Mouse (Mus musculus): ENCODE results near the gene Prim2. TPM values are rescaled to one million over a fixed set of nuclear protein-coding genes. Genes with fewer than 3 reads are reported as not detected.

Prim2 gene
- total RNA-seq (2021), result 1 to 10 TPM; 2.9 to 4.3 TPM
- long read RNA-seq, experiment 1, partial matches to known transcripts, result 0 of 1 reads
- long read RNA-seq, experiment 1, other reads (novel, unspliced or antisense), result 0 of 1 reads
- long read RNA-seq, experiment 2, partial matches to known transcripts, result 1 of 3 reads
- long read RNA-seq, experiment 2, other reads (novel, unspliced or antisense), result 0 of 3 reads

- intact Hi-C loops (cut with DNase I), result loop anchor here (2.0 to 5.0 kb wide), 2 partner anchors 69 to 298 kb away; no protein-coding TSS in a partner anchor
- DNase-seq, result peak; percentile 89 to 95
These were observed at the start of gene Prim2 for GRCm38 (mm10) chr1:33669708-33670141. Prim2 (minus strand) TSS chr1:33669795.

DNA sequence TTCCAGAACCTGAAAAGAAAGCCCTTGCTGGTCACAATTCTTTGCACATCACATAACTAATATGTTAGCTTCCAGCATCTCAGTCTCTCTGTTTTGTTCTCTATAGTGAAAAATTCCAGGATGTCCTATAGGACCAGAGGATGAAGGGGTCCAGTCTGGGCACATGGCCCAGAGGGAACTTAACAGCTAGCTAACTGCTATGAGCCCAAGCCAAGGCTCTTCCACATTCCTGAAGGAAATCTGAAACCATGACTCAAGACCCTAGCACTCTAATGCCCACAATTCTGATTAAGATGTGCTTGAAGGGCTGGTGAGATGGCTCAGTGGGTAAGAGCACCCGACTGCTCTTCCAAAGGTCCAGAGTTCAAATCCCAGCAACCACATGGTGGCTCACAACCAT, 48.0 kb upstream of the Prim2 start:
- intact Hi-C loops (cut with DNase I), result no loop called here
- DNase-seq, result no peak

DNA sequence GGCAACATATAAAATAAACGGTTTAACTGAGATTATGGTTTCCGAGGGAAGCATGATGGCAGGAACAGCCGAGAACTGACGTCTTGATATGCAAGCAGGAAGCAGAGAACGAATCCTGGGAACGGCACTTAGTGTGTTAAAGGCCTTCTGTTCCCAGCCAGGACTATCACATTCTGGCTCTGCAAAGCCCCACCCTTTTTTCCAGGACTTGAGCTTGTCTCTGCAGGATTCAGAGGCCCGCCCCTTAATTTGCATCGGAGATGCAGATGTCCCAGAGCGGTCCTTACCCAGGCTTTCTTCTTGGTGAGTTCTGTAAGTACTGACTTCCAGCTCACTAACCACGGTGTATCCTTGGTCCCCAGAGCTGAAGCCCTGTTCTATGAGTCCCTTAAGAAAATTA, 45.2 kb upstream of the Prim2 start:
- no peak for DNase-seq
- intact Hi-C loops (cut with DNase I), result no loop called here

DNA sequence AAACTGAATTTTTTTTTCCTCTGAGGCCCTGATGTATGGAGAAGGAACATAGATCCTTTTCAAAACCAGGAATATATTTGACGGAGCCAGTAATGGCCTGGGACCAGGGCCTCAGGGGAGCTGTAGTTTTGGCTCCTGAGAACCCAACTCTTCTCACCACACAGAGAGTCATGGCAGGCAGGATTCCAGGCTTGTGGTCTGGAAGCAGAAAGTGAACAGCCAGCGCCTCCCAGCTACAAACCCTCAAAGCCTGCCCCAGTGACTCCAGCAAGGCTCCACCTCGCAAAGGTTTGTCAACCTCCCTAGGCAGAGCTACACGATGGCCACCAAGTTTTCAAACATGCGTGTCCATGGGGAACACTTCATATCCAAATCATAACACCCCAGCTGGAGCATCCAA, 42.4 kb upstream of the Prim2 start:
- no peak for DNase-seq
- intact Hi-C loops (cut with DNase I), result no loop called here

DNA sequence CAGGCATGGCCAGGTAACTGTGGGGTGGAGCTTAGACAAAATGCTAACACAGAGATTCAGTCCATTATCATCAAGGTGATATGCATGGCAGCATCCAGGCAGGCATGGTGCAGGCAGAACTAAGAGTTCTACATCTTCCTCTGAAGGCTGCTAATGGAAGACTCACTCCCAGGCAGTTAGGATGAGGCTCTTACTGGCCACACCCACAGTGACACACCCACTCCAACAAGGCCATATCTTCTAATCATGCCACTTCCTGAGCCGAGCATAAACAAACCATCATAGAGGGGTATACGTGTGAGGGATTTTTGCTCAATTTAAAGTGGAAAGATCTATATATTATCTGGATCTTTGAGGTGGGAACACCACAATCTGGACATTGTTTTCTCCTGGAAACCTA, 40.0 kb upstream of the Prim2 start:
- no peak for DNase-seq
- intact Hi-C loops (cut with DNase I), result no loop called here

DNA sequence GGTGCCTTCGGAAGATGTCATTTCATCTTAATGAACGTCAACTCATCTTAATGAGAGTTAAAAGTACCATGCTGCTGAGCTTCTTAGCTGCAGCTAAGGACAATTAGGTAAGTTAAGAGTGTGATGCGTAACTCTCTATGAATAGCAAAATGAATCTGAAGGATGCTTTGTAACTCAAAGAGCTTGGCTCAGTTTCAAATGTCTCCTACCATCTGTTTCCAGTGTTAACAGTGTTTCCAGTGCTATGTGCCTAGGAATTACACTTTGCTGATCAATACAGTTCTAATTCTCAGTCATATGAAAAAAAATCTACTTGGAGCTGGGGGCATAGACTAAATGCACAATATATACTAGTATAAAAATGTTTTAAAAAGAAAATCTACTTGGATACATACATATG, 31.6 kb upstream of the Prim2 start:
- no peak for DNase-seq
- intact Hi-C loops (cut with DNase I), result no loop called here

DNA sequence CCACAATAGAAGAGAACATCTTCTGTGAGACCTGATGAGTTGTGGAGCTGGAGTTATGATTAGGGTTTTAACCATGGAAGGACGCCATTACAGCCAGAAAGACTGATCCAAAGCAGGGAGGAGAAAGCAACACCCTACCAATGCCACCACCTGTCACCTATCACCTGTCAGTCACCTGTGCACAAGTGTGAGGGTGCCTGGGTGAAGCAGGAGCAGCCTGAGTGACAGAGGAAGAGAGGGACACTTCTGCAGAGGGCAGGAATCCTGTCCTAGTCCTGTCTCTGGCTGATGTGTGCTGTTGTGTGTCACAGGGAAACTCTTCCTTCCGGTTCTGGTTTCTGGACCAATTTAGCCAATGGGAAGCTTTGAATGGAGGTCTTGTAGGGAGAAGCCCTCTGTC, 26.4 kb upstream of the Prim2 start:
- intact Hi-C loops (cut with DNase I), result no loop called here
- no peak for DNase-seq

GRCm38 (mm10) chr1:33693893-33694292, 24.3 kb upstream of the Prim2 start:
- intact Hi-C loops (cut with DNase I), result no loop called here
- DNase-seq, result no peak

DNA sequence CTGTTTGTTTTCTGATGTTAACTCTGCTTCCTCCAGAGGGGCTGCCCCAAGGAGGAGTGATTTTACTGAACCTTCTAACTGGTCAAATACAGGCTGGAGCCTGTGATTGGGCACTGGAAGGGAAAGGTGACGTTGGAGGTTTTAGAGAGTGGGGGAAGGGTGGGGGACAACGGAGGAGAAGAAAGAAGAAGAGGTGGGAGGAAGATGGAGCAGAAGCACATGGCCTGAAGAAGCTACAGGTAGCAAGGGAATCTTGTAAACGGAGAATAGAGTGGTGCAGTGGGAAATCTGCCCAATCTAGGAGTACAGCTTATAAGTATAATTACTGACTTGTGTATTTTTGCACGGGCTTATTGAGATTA, 20.5 kb upstream of the Prim2 start:
- DNase-seq, result no peak
- intact Hi-C loops (cut with DNase I), result no loop called here

DNA sequence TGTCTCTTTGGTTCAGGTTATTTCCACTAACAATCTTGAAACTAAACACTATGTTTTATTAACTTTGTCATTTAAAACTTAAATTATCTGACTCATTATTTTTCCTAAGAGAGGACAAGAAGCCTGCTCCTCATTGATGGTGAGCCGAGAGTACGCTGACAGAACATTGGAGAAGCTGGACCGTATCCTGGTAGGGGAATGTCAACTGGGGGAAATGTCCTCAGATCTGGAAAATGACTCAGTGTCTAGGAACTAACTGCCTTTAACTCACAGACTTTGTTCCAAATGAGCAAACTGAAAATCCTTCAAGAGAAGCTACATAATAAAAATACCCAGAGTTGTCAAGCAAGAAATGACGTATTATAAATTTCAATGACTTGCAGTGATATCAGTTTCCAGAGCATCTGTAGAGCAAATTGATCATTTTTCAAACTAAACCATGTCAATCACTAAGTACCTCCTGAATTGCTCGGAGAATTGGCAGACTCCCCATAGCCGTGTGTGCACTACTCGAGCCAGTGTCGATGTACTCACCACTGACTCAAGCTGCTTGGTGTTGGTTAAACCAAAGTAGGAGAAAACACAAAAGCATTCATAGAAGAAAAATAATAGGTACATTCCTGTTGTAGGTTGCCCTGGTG, 20.0 kb upstream of the Prim2 start:
- DNase-seq, result peak in 1 of 2 experiments; percentile 21

DNA sequence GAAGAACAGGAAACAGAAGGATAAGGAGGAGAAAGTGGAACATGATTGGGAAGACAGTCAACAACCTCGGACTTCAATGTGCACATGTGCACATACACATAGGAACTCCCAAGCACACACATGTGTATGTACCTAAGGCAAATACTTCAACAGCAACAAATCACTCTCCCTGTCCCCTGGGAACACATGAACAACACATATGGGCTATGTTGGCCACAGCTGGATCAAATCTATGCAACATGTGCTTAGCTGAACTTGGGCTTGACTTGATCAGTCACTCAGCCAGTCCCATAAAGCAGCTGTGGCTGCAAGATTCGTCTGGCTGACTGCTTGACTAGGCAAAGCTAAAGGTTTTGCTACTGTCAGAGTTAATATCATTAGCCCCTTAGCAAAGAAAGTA, 19.2 kb upstream of the Prim2 start:
- intact Hi-C loops (cut with DNase I), result no loop called here
- no peak for DNase-seq

More for the DNA sequence above, 20.0 kb upstream of the Prim2 start:
- intact Hi-C loops (cut with DNase I), result no loop called here

- intact Hi-C loops (cut with DNase I), result no loop called here
- DNase-seq, result peak in 1 of 2 experiments; percentile 43
These were observed 14.9 kb upstream of the Prim2 start for GRCm38 (mm10) chr1:33684459-33684858.

- intact Hi-C loops (cut with DNase I), result no loop called here
- no peak for DNase-seq
These were observed 11.3 kb upstream of the Prim2 start for GRCm38 (mm10) chr1:33680890-33681289.

GRCm38 (mm10) chr1:33680435-33680834, 10.8 kb upstream of the Prim2 start:
- intact Hi-C loops (cut with DNase I), result no loop called here
- no peak for DNase-seq

GRCm38 (mm10) chr1:33673158-33673960, 3.8 kb upstream of the Prim2 start:
- DNase-seq, result peak in 1 of 2 experiments; percentile 23
- intact Hi-C loops (cut with DNase I), result no loop called here

- intact Hi-C loops (cut with DNase I), result no loop called here
- DNase-seq, result peak; percentile 13 to 53
These were observed 2.9 kb upstream of the Prim2 start for GRCm38 (mm10) chr1:33672514-33672913.

- intact Hi-C loops (cut with DNase I), result no loop called here
These were observed 2.5 kb upstream of the Prim2 start for GRCm38 (mm10) chr1:33672083-33672482.

GRCm38 (mm10) chr1:33671441-33671840, 1.8 kb upstream of the Prim2 start:
- DNase-seq, result no peak
- intact Hi-C loops (cut with DNase I), result loop anchor here (2.0 kb wide), 1 partner anchor 67 kb away; no protein-coding TSS in a partner anchor

More at GRCm38 (mm10) chr1:33672083-33672482, 2.5 kb upstream of the Prim2 start:
- no peak for DNase-seq

GRCm38 (mm10) chr1:33670164-33670616, 595 bp upstream of the Prim2 start:
- intact Hi-C loops (cut with DNase I), result loop anchor here (2.0 kb wide), 1 partner anchor 69 kb away; no protein-coding TSS in a partner anchor
- peak; percentile 51 to 66 for DNase-seq

DNA sequence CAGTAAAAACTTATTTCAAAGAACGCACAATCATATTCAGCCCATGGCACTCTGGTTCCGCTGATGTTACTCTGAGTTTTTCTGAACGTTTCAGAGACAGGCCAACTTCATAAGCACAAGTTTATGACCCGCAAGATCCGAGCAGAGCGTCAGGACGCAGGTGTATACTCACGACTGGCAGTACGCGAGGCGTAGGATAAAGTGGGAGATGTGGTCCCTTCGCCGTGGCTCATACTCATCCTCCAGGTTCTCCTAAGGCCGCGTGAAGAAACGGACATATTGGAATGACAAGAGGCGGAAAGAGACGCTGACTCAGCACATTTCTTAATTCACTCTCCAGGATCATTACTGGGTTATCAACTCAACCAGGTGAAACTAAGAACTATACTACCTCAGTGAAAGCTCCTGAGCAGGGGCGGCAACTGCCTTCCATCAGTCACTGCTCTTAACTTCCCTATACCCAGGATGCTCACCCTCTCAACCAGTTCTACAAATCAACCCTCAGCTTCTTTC, 5.9 kb downstream of the Prim2 start:
- intact Hi-C loops (cut with DNase I), result no loop called here
- DNase-seq, result no peak

DNA sequence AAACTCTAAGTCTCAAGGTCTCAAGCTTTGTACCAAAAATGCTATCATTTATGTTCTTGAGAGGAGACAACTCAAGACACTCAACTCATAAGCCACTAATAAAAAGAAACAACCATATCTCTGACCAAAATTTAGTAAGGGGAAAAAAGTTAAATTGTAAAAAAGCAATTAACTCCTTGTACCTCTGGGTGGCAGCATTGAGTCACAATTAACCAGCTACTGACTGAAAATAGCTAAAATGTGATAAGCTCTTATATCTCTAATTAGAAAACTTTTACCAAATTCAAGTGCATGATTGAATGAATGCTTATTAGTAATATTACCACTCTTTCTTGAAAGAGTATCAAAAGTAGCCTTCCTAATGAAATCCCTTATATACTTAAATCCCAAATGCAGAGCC, 6.4 kb downstream of the Prim2 start:
- intact Hi-C loops (cut with DNase I), result no loop called here
- DNase-seq, result peak in 1 of 2 experiments; percentile 34
